Mouse (Mus musculus) liver, embryonic 11.5 days (tissue): ENCODE data around the gene Irak3. TPM values are rescaled to one million over a fixed set of nuclear protein-coding genes. Genes with fewer than 3 reads are reported as not detected.

Experiments
- ATAC-seq: fragments of 200-750 bp; cut with Nextera tagmentation; replicated peaks from 2 replicates; pipeline ENCODE4 v1.8.0; 2017; ENCODE audit warnings: moderate number of reproducible peaks, mild to moderate bottlenecking, moderate TSS enrichment, moderate library complexity; ENCODE audit not compliant: low FRiP score
- DNase-seq: peaks from one replicate; pipeline ENCODE4 v3.0.0-alpha.2; 2017; ENCODE audit warnings: low spot score
- H3K27ac ChIP-seq: fragments of 300-500 bp; sonication (generic); 2 replicates; pipeline ENCODE4 v1.5.1; 2014; ENCODE audit warnings: mild to moderate bottlenecking, low read depth, low read length, control low read depth
- H3K27me3 ChIP-seq: fragments of 300-500 bp; sonication (generic); replicated peaks from 2 replicates; pipeline ENCODE4 v1.6.1; 2014; ENCODE audit warnings: low read length, mixed read lengths; ENCODE audit not compliant: control insufficient read depth, insufficient read depth
- H3K36me3 ChIP-seq: fragments of 300-500 bp; sonication (generic); 2 replicates; pipeline ENCODE4 v1.6.1; 2014; ENCODE audit warnings: mild to moderate bottlenecking, low read length, moderate library complexity, mixed read lengths; ENCODE audit not compliant: control insufficient read depth, insufficient read depth
- H3K4me1 ChIP-seq: fragments of 300-500 bp; sonication (generic); replicated peaks from 2 replicates; pipeline ENCODE4 v1.6.1; 2014; ENCODE audit warnings: low read length, mixed read lengths; ENCODE audit not compliant: control insufficient read depth, insufficient read depth
- H3K4me2 ChIP-seq: fragments of 300-500 bp; sonication (generic); 2 replicates; pipeline ENCODE4 v1.6.1; 2014; ENCODE audit warnings: mild to moderate bottlenecking, control low read depth, moderate library complexity
- H3K4me3 ChIP-seq: fragments of 300-500 bp; sonication (generic); 2 replicates; pipeline ENCODE4 v1.5.1; 2014; ENCODE audit warnings: low read depth, low read length, control low read depth
- H3K9ac ChIP-seq: fragments of 300-500 bp; sonication (generic); 2 replicates; pipeline ENCODE4 v1.6.1; 2014; ENCODE audit warnings: low read depth, low read length, control low read depth
- H3K9me3 ChIP-seq: fragments of 300-500 bp; sonication (generic); 2 replicates; pipeline ENCODE4 v1.6.1; 2016; ENCODE audit warnings: low read length, inconsistent platforms, mixed read lengths; ENCODE audit not compliant: control insufficient read depth
- WGBS: fragments of 180-500 bp; shearing (Covaris S2); extraction: QIAGEN DNeasy Blood & Tissue Kit; methylation state at CpG from one replicate; pipeline ENCODE4 v1.1.7; 2014; 5-methylcytosine and 5-hydroxymethylcytosine counted together
- polyA plus RNA-seq: library from polyadenylated mRNA; unstranded; fragments of >200 nt; fragmentation: Nextera tagmentation; extraction: Ambion mirVana; gene quantifications from 2 replicates; pipeline ENCODE4 v1.2.1, GENCODE M21; 2014

Gene Irak3
- polyA plus RNA-seq, 1 experiment from 2014 or later = 0.67 TPM

DNA sequence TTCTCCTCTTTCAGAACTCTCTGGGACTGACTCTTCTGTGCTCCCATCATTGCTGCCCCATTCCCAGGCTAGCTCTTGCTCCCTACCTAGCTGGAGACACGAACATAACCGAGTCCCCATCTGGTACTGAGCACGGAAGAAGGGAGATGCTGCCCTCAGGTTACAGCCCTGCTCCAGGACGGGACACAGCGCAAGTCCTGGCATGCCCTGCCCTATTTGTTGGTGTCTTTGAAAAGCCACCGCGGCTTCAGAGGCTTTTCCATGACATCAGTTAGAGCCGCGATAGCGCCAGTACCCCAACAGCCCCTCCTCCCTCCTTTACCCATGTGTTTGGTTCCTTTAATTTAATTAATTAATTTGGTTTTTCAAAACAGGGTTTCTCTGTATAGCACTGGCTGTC, 39.1 kb downstream of the Irak3 start:
- Histone ChIP-seq H3K4me3 (no peak overlapping the region), H3K4me1 (no peaks in the 10 kb centered on the region; the same call in 1 of the 2 replicates), H3K36me3 (no peaks in the 10 kb centered on the region; the same call in 1 of the 2 replicates), H3K9me3 (no peaks in the 10 kb centered on the region), H3K9ac (no peak overlapping the region), H3K4me2 (no peak overlapping the region), H3K27ac (no peak overlapping the region), H3K27me3 (no peaks in the 10 kb centered on the region)
- ATAC-seq (no peak), DNase-seq (no peak)
- 79% methylated on average over 10 of the region's 10 CpGs for WGBS

GRCm38 (mm10) chr10:120160533-120160932, 41.4 kb downstream of the Irak3 start:
- H3K27me3 ChIP-seq = no peaks in the 10 kb centered on the region
- H3K9me3 ChIP-seq = no peaks in the 10 kb centered on the region
- WGBS = 81% methylated on average over 9 of the region's 9 CpGs
- DNase-seq (no peak), ATAC-seq (no peak)
- no peak overlapping the region for H3K9ac ChIP-seq
- H3K27ac ChIP-seq = no peak overlapping the region
- H3K36me3 ChIP-seq = no peaks in the 10 kb centered on the region; the same call in 1 of the 2 replicates
- no peak overlapping the region for H3K4me2 ChIP-seq
- H3K4me1 ChIP-seq = no peaks in the 10 kb centered on the region
- no peak overlapping the region for H3K4me3 ChIP-seq

- Histone ChIP-seq H3K4me1 (no peaks in the 10 kb centered on the region), H3K36me3 (no peaks in the 10 kb centered on the region), H3K9ac (no peak overlapping the region), H3K27ac (no peak overlapping the region), H3K9me3 (peaks cover 3% of the 10 kb centered on the region; the same call in 1 of the 2 replicates), H3K4me3 (no peak overlapping the region), H3K27me3 (no peaks in the 10 kb centered on the region), H3K4me2 (no peak overlapping the region)
- 80% methylated on average over 2 of the region's 2 CpGs for WGBS
- no peak for ATAC-seq
- no peak for DNase-seq
Measured at GRCm38 (mm10) chr10:120153911-120154310, 48.0 kb downstream of the Irak3 start.

- H3K9ac ChIP-seq = no peak overlapping the region
- H3K27ac ChIP-seq = no peak overlapping the region
- 87% methylated on average over 7 of the region's 7 CpGs for WGBS
- no peaks in the 10 kb centered on the region for H3K36me3 ChIP-seq
- DNase-seq = no peak
- H3K9me3 ChIP-seq = peaks cover 3% of the 10 kb centered on the region; the same call in 1 of the 2 replicates
- H3K27me3 ChIP-seq = no peaks in the 10 kb centered on the region
- no peak for ATAC-seq
- H3K4me3 ChIP-seq = no peak overlapping the region
- H3K4me1 ChIP-seq = no peaks in the 10 kb centered on the region
- H3K4me2 ChIP-seq = no peak overlapping the region
Measured at GRCm38 (mm10) chr10:120151672-120152071, 50.3 kb downstream of the Irak3 start.

DNA sequence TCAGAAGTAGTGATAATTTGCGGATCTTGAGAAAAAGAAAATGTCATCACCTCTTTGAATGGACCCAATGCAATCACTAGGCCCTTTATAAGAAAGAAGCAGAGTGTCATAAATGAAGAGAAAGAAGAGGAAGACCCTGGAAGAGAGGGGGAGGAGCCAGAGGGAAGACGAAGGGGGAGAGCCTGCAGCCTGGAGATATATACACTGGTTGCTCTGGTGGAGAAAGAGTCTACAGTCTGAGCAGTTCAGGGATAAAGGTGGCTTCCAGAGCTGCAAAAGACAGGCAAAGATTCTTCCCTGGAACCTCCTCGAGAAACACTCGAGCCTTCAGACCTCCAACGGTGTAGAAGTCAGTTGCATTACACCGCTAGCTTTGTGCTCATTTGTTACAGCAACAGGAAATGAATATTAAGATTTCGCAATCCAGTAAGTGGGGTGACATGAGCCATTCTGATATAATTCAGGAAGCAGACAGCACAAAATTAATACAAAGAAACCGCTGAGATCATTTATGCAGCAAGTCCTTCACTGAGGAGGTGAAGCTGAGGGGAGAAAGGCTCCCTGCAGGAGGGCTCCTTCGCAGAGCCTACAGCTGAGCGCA, 60.9 kb downstream of the Irak3 start:
- Histone ChIP-seq H3K4me1 (no peaks in the 10 kb centered on the region), H3K27ac (no peak overlapping the region), H3K36me3 (no peaks in the 10 kb centered on the region), H3K27me3 (no peaks in the 10 kb centered on the region), H3K4me2 (no peak overlapping the region), H3K4me3 (no peak overlapping the region), H3K9me3 (no peaks in the 10 kb centered on the region), H3K9ac (no peak overlapping the region)
- no peak for ATAC-seq
- 65% methylated on average over 10 of the region's 10 CpGs for WGBS
- no peak for DNase-seq

GRCm38 (mm10) chr10:120140193-120140592, 61.7 kb downstream of the Irak3 start:
- Histone ChIP-seq H3K9ac (no peak overlapping the region), H3K4me2 (no peak overlapping the region), H3K9me3 (no peaks in the 10 kb centered on the region), H3K27me3 (no peaks in the 10 kb centered on the region), H3K4me1 (no peaks in the 10 kb centered on the region), H3K27ac (no peak overlapping the region), H3K36me3 (no peaks in the 10 kb centered on the region), H3K4me3 (no peak overlapping the region)
- DNase-seq = no peak
- ATAC-seq = no peak
- 55% methylated on average over 4 of the region's 4 CpGs for WGBS

- Histone ChIP-seq H3K27ac (no peak overlapping the region), H3K27me3 (no peaks in the 10 kb centered on the region), H3K9ac (no peak overlapping the region), H3K9me3 (no peaks in the 10 kb centered on the region), H3K4me1 (no peaks in the 10 kb centered on the region), H3K36me3 (no peaks in the 10 kb centered on the region), H3K4me3 (no peak overlapping the region), H3K4me2 (no peak overlapping the region)
- DNase-seq (no peak), ATAC-seq (no peak)
- 71% methylated on average over 12 of the region's 12 CpGs for WGBS
Measured at GRCm38 (mm10) chr10:120136020-120136562, 65.8 kb downstream of the Irak3 start.

DNA sequence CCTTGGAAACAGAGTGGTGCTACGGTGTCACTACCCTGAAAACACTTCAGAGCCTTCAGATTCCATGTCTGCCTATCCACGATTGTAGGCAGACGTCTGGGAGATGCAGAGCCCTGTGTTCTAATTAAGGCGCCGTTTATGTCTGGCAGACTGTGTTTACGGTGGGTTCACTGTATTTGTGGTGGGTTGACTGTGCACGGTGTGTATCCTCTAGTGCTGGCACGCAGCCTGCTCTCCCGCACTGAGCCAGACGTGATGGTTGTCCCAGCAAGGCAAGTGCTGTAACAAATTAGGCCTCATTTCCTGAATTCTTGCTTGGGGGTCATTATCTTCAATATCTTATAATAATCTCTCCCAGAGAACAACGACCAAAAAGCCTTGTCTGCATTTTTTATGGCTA, 68.2 kb downstream of the Irak3 start:
- no peak for ATAC-seq

GRCm38 (mm10) chr10:120130621-120131020, 71.3 kb downstream of the Irak3 start:
- DNase-seq (no peak), ATAC-seq (no peak)
- no peaks in the 10 kb centered on the region for H3K4me1 ChIP-seq
- H3K36me3 ChIP-seq = no peaks in the 10 kb centered on the region
- no peaks in the 10 kb centered on the region for H3K9me3 ChIP-seq
- H3K9ac ChIP-seq = no peak overlapping the region
- no peak overlapping the region for H3K4me2 ChIP-seq
- H3K4me3 ChIP-seq = no peak overlapping the region
- WGBS = 58% methylated on average over 16 of the region's 16 CpGs
- no peaks in the 10 kb centered on the region for H3K27me3 ChIP-seq
- H3K27ac ChIP-seq = no peak overlapping the region

More for the DNA sequence above, 68.2 kb downstream of the Irak3 start:
- DNase-seq = no peak
- no peaks in the 10 kb centered on the region for H3K4me1 ChIP-seq
- H3K4me3 ChIP-seq = no peak overlapping the region
- no peaks in the 10 kb centered on the region for H3K9me3 ChIP-seq
- no peaks in the 10 kb centered on the region for H3K27me3 ChIP-seq
- no peak overlapping the region for H3K27ac ChIP-seq
- no peaks in the 10 kb centered on the region for H3K36me3 ChIP-seq
- H3K9ac ChIP-seq = no peak overlapping the region
- 67% methylated on average over 11 of the region's 11 CpGs for WGBS
- no peak overlapping the region for H3K4me2 ChIP-seq
